Mouse (Mus musculus) olfactory bulb, adult 2 months (tissue): ENCODE data around the gene Astn1.

Source experiments
- CTCF ChIP-seq: fragments of 200-500 bp; IDR thresholded peaks from 2 replicates; pipeline ENCODE4 v1.5.1; 2012; ENCODE audit warnings: low read depth, mild to moderate bottlenecking, low read length, moderate library complexity; ENCODE audit not compliant: insufficient read depth
- POLR2A ChIP-seq: fragments of 200-500 bp; IDR thresholded peaks from 2 replicates; pipeline ENCODE4 v1.6.1; 2012; ENCODE audit warnings: mild to moderate bottlenecking, low read depth, low read length, moderate library complexity; ENCODE audit not compliant: insufficient read depth

GRCm38 (mm10) chr1:158546513-158546912 lies 184.4 kb downstream of the Astn1 start:
- TF ChIP-seq POLR2A (no peak), CTCF (no peak)
